Mouse (Mus musculus): ENCODE measurements around the gene Bbip1. TPM values are rescaled to one million over a fixed set of nuclear protein-coding genes. Genes with fewer than 3 reads are reported as not detected.

The Bbip1 gene
- total and polyA plus RNA-seq, 3 experiments = 71.3 to 75.9 TPM; not detected in 1

- TF ChIP-seq MAFK (IDR thresholded peaks at IDR 0.05; ENCODE audit: borderline replicate concordance, low read depth, low read length) (peak; percentile 54), POLR2AphosphoS2 (IDR thresholded peaks at IDR 0.05; ENCODE audit: low read length) (no peak), USF2 (IDR thresholded peaks at IDR 0.05; ENCODE audit: borderline replicate concordance in 1 of 2, insufficient read depth in 1 of 2, low read depth in 1 of 2, low read length in 2 of 2) (no peak), ETS1 (IDR thresholded peaks at IDR 0.05; ENCODE audit: low read depth, low read length) (peak; percentile 97), CHD1 (IDR thresholded peaks at IDR 0.05; ENCODE audit: low read depth, low read length) (no peak), KAT2A (conservative IDR thresholded peaks at IDR 0.05; ENCODE audit: low read depth, low read length) (0 out of 2 replicates have a peak, but pooled peaks have one; percentile 32), NELFE (IDR thresholded peaks at IDR 0.05; ENCODE audit: low read depth, low read length) (no peak; the same call in 1 of the 2 replicates), MEF2A (IDR thresholded peaks at IDR 0.05; ENCODE audit: extremely low read depth, insufficient replicate concordance, low read depth, low read length, poor library complexity, severe bottlenecking) (peak; percentile 59; the same call in 1 of the 2 replicates), HCFC1 (IDR thresholded peaks at IDR 0.05; ENCODE audit: low read depth, low read length) (peak; percentile 68), MAZ (IDR thresholded peaks at IDR 0.05; ENCODE audit: low read depth, low read length) (peak; percentile 80; the same call in 1 of the 2 replicates), RAD21 (IDR thresholded peaks at IDR 0.05; ENCODE audit: low read depth, low read length) (no peak)
These were observed 52.9 kb downstream of the Bbip1 start (continued) for GRCm38 (mm10) chr19:53891569-53891968.

GRCm38 (mm10) chr19:53890781-53891251 lies 53.6 kb downstream of the Bbip1 start:
- H3K9ac ChIP-seq (ENCODE audit: control insufficient read depth, low read depth, low read length, poor library complexity, severe bottlenecking) = peak overlapping the region; percentile 41
- H3K9me3 ChIP-seq (replicated peaks; ENCODE audit: insufficient read depth, low read length) = no peaks in the 10 kb centered on the region
- no peaks in the 10 kb centered on the region for H3K79me2 ChIP-seq (ENCODE audit: control insufficient read depth, insufficient read depth, low read length, poor library complexity)
- H3K27ac ChIP-seq (ENCODE audit: control insufficient read depth, low read depth, low read length) = peak overlapping the region; percentile 82
- peaks cover 0 to 78% of the 10 kb centered on the region in 2 experiments; a peak in 2 of 4 replicates for H3K36me3 ChIP-seq (ENCODE audit: control insufficient read depth in 1 of 2, insufficient read depth in 2 of 2, low read length in 2 of 2)
- no peaks in the 10 kb centered on the region for H3K27me3 ChIP-seq (ENCODE audit: control insufficient read depth in 1 of 2, insufficient read depth in 2 of 2, low read length in 2 of 2)
- peak; percentile 91 for DNase-seq (ENCODE audit: low read depth, low spot score)
- H3K4me1 ChIP-seq (ENCODE audit: control insufficient read depth in 1 of 2, insufficient read depth in 2 of 2, low read length in 2 of 2) = peaks cover 56 to 76% of the 10 kb centered on the region in 2 experiments
- H3K4me3 ChIP-seq (ENCODE audit: control insufficient read depth in 1 of 2, insufficient read depth in 1 of 2, low read depth in 2 of 2, low read length in 2 of 2) = peak overlapping the region; percentile 3 to 11
- TF ChIP-seq KAT2A (conservative IDR thresholded peaks at IDR 0.05; ENCODE audit: low read depth, low read length) = no peak; the same call in 1 of the 2 replicates
- peak; percentile 80 for TF ChIP-seq RCOR1 (IDR thresholded peaks at IDR 0.05; ENCODE audit: low read depth, low read length)
- TF ChIP-seq SMC3 (IDR thresholded peaks at IDR 0.05; ENCODE audit: low read depth, low read length) = no peak
- TF ChIP-seq TBP (IDR thresholded peaks at IDR 0.05; ENCODE audit: low read depth, low read length) = no peak
- TF ChIP-seq POLR2AphosphoS2 (IDR thresholded peaks at IDR 0.05; ENCODE audit: low read length) = no peak
- no peak for TF ChIP-seq USF2 (IDR thresholded peaks at IDR 0.05; ENCODE audit: borderline replicate concordance in 1 of 2, insufficient read depth in 1 of 2, low read depth in 1 of 2, low read length in 2 of 2)
- peak; percentile 92 for TF ChIP-seq TAL1 (IDR thresholded peaks at IDR 0.05; ENCODE audit: low read length)
- peak; percentile 43; the same call in 1 of the 2 replicates for TF ChIP-seq ELF1 (IDR thresholded peaks at IDR 0.05; ENCODE audit: low read depth, low read length)
- no peak for TF ChIP-seq MAFK (IDR thresholded peaks at IDR 0.05; ENCODE audit: borderline replicate concordance, low read depth, low read length)
- no peak for TF ChIP-seq E2F4 (IDR thresholded peaks at IDR 0.05; ENCODE audit: borderline replicate concordance, low read depth, low read length)
- peak; percentile 43; the same call in 1 of the 2 replicates for TF ChIP-seq ZNF384 (IDR thresholded peaks at IDR 0.05; ENCODE audit: low read depth, low read length)
- 0 out of 2 replicates have a peak, but pooled peaks have one; percentile 10 for TF ChIP-seq MYC (IDR thresholded peaks at IDR 0.05; ENCODE audit: low read depth, low read length)
- TF ChIP-seq GABPA (IDR thresholded peaks at IDR 0.05; ENCODE audit: low read depth, low read length) = no peak
- no peak for TF ChIP-seq JUND (IDR thresholded peaks at IDR 0.05; ENCODE audit: low read depth, low read length)
- TF ChIP-seq MAX (IDR thresholded peaks at IDR 0.05; ENCODE audit: low read length) = peak; percentile 12; the same call in 1 of the 2 replicates
- TF ChIP-seq BHLHE40 (IDR thresholded peaks at IDR 0.05; ENCODE audit: borderline replicate concordance, low read depth, low read length) = peak; percentile 82; the same call in 1 of the 2 replicates
- peak; percentile 45; the same call in 1 of the 2 replicates for TF ChIP-seq MYB (IDR thresholded peaks at IDR 0.05; ENCODE audit: low read depth, low read length)
- TF ChIP-seq CTCF (IDR thresholded peaks at IDR 0.05 in 2 of 3, conservative IDR thresholded peaks at IDR 0.05 in 1 of 3; ENCODE audit: control insufficient read depth in 1 of 3, insufficient read depth in 1 of 3, low read depth in 2 of 3, low read length in 3 of 3, poor library complexity in 1 of 3, severe bottlenecking in 1 of 3) = peak; percentile 11 to 24 (median 23); a peak in 2 of 6 replicates
- TF ChIP-seq MEF2A (IDR thresholded peaks at IDR 0.05; ENCODE audit: extremely low read depth, insufficient replicate concordance, low read depth, low read length, poor library complexity, severe bottlenecking) = no peak
- TF ChIP-seq ZKSCAN1 (IDR thresholded peaks at IDR 0.05; ENCODE audit: low read depth, low read length) = no peak
- TF ChIP-seq NRF1 (IDR thresholded peaks at IDR 0.05; ENCODE audit: insufficient read depth, low read depth, low read length, poor library complexity, severe bottlenecking) = peak; percentile 52; the same call in 1 of the 2 replicates
- peak; percentile 85 for TF ChIP-seq MXI1 (IDR thresholded peaks at IDR 0.05; ENCODE audit: low read depth, low read length)
- TF ChIP-seq POLR2AphosphoS5 (IDR thresholded peaks at IDR 0.05; ENCODE audit: borderline replicate concordance, low read depth, low read length) = no peak
- TF ChIP-seq TCF12 (IDR thresholded peaks at IDR 0.05; ENCODE audit: low read depth, low read length) = peak; percentile 97
- TF ChIP-seq RAD21 (IDR thresholded peaks at IDR 0.05; ENCODE audit: low read depth, low read length) = no peak
- peak; percentile 93 to 95 for TF ChIP-seq EP300 (IDR thresholded peaks at IDR 0.05; ENCODE audit: low read depth in 1 of 2, low read length in 2 of 2)
- no peak for TF ChIP-seq CHD1 (IDR thresholded peaks at IDR 0.05; ENCODE audit: low read depth, low read length)

All from MEL (cell line).